Mouse (Mus musculus) left cerebral cortex, postnatal 36 days (tissue): Measurements from ENCODE around the gene Dusp23. TPM values are rescaled to one million over a fixed set of nuclear protein-coding genes. Genes with fewer than 3 reads are reported as not detected.

Experiments
- DNase-seq, 2 experiments: peaks; one replicate each; pipeline ENCODE4 v3.0.0; 2021 to 2022; ENCODE audit warnings: low spot score in 2 of 2, mixed read lengths in 1 of 2
- intact Hi-C: fragments of 180-260 bp; cut with DNase I; formaldehyde crosslinking; loops from one replicate; pipeline ENCODE4 v1.15.1; 2025
- total RNA-seq, 2 experiments: library from RNA; stranded (reverse); gene quantifications; 2 replicates each; pipeline ENCODE4 v1.2.3; 2021

The Dusp23 gene
- total RNA-seq, 2 experiments from 2014 or later = 5.2 to 7.3 TPM

- DNase-seq = no peak
- intact Hi-C loops = no loop called here
These were observed 48.5 kb downstream of the Dusp23 start for GRCm38 (mm10) chr1:172584271-172584670.

GRCm38 (mm10) chr1:172582436-172582835 is 50.3 kb downstream of the Dusp23 start:
- intact Hi-C loops = no loop called here
- DNase-seq = no peak

Other genes with a start within 250 kb of the Dusp23 start
- gene Slamf9, start 157.6 kb downstream of the Dusp23 start, total RNA-seq = under 1 TPM; 0.49 to 0.82 TPM
- 10 to 100 TPM in 1 of 2 experiments, 1 to 10 TPM in 1; 8.4 to 11.2 TPM for gene Igsf9, start 151.2 kb downstream of the Dusp23 start, total RNA-seq
- 10 to 100 TPM in 1 of 2 experiments, 1 to 10 TPM in 1; 10.0 to 11.6 TPM for gene Tagln2, start 132.9 kb downstream of the Dusp23 start, total RNA-seq
- gene Cfap45, start 112.2 kb downstream of the Dusp23 start, total RNA-seq = 1 to 10 TPM; 3.4 to 4.0 TPM
- under 1 TPM in 1 of 2 experiments, not detected in 1; 0.47 TPM for gene Vsig8, start 77.0 kb downstream of the Dusp23 start, total RNA-seq
- gene Slamf8, start 42.4 kb downstream of the Dusp23 start, total RNA-seq = not detected
- not detected for gene Fcrl6, start 30.4 kb downstream of the Dusp23 start, total RNA-seq
- not detected for gene Crp, start 65.1 kb upstream of the Dusp23 start, total RNA-seq